Mouse (Mus musculus): ENCODE results near the gene AC141477.1. TPM values are rescaled to one million over a fixed set of nuclear protein-coding genes. Genes with fewer than 3 reads are reported as not detected.

Gene AC141477.1
- polyA plus RNA-seq, 1 experiment from 2014 or later = 1.8 TPM

DNA sequence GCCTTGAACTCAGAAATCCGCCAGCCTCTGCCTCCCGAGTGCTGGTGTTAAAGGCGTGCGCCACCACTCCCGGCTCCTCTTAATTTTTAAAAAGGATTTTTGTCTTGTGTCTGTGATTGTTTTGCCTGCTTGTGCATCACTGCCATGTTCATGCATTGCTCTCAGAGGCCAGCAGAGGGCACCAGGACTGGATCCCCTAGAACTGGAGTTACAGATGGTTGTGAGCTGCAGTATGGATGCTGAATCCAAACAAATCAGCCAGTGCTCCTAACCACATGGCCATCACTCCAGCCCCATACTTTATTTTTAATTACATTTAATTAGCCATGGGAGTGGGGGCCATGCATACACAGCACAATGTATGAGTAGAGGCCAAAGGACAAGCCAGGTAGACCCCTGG, 15.0 kb upstream of the AC141477.1 start:
- Histone ChIP-seq H3K27ac (replicated peaks) (no peak overlapping the region), H3K36me3 (0 out of 2 replicates have a peak, but pooled peaks cover under 1% of the 10 kb centered on the region), H3K9ac (no peak overlapping the region), H3K27me3 (replicated peaks) (0 out of 2 replicates have a peak, but pooled peaks cover 3% of the 10 kb centered on the region), H3K4me2 (no peak overlapping the region), H3K9me3 (peaks cover 9% of the 10 kb centered on the region), H3K4me3 (no peak overlapping the region), H3K4me1 (no peaks in the 10 kb centered on the region)
- ATAC-seq (ENCODE audit: extremely low read depth, insufficient number of reproducible peaks, low FRiP score, low TSS enrichment) = no peak
- 50% methylated on average over 5 of the region's 5 CpGs for WGBS

- Histone ChIP-seq H3K4me3 (no peak within 1 kb of the TSS), H3K27me3 (replicated peaks) (0 out of 2 replicates have a peak, but pooled peaks cover 3% of the 10 kb centered on the region), H3K36me3 (no peaks in the 10 kb centered on the region), H3K4me2 (no peak within 1 kb of the TSS), H3K4me1 (peaks cover 20% of the 10 kb centered on the region), H3K27ac (replicated peaks) (no peak within 1 kb of the TSS), H3K9me3 (no peaks in the 10 kb centered on the region), H3K9ac (no peak within 1 kb of the TSS)
- WGBS = 61% methylated on average over 5 of the region's 5 CpGs
- no peak for ATAC-seq (ENCODE audit: extremely low read depth, insufficient number of reproducible peaks, low FRiP score, low TSS enrichment)
These were observed 8.6 kb upstream of the AC141477.1 start, which contains the start of gene 2610028H24Rik for GRCm38 (mm10) chr10:76448851-76449250. Gene 2610028H24Rik (plus strand): TSS chr10:76449081.

DNA sequence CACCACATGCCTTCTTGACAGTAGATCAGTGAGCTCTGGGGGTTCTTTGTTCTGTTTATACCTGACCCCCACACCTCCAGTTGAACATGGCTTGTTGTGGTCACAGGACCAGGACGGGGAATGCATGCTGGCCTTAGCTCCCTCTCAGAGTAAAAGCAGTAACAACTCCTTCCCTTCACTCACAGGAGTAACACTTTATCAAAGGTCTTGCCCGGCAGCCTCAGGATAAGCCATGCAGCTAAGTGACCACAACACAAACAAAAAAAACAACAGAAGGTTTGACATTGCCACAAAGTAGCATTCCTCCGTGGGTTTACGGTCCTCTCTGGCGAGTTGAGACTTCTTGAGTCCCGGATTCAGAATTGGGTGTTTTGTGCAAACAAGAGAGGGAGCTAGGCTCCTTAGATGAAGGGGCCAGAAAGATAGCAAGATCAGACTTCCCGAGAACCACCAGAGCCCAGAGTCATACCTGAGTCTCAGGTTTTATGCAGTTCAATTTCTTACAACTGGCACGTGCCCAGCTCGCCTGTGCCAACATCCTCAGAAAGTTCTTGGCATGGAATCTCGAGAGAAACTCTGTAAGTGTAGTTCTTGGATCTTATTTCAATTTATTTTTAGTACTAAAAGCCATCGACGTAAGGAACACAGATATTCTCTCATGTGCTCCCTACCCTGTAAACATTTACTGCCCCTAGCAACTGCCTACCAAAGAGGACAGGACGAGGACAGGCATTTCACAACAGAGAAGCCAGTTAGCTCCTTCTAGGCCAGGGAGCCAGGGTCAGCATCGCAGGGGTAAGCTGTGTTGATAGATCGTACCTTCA, 7.4 kb upstream of the AC141477.1 start:
- WGBS = 60% methylated on average over 15 of the region's 15 CpGs
- Histone ChIP-seq H3K27ac (replicated peaks) (peak overlapping the region; percentile 20; the same call in 1 of the 2 replicates), H3K4me3 (no peak overlapping the region), H3K9ac (no peak overlapping the region), H3K27me3 (replicated peaks) (0 out of 2 replicates have a peak, but pooled peaks cover 3% of the 10 kb centered on the region), H3K4me1 (peaks cover 28% of the 10 kb centered on the region), H3K4me2 (no peak overlapping the region), H3K9me3 (no peaks in the 10 kb centered on the region), H3K36me3 (no peaks in the 10 kb centered on the region)
- ATAC-seq (ENCODE audit: extremely low read depth, insufficient number of reproducible peaks, low FRiP score, low TSS enrichment) = no peak

GRCm38 (mm10) chr10:76445996-76446681, 5.9 kb upstream of the AC141477.1 start:
- no peaks in the 10 kb centered on the region for H3K36me3 ChIP-seq
- H3K4me2 ChIP-seq = no peak overlapping the region
- H3K9me3 ChIP-seq = no peaks in the 10 kb centered on the region
- H3K4me1 ChIP-seq = peaks cover 35% of the 10 kb centered on the region
- peak overlapping the region; percentile 48; the same call in 1 of the 2 replicates for H3K27ac ChIP-seq (replicated peaks)
- WGBS = 57% methylated on average over 4 of the region's 4 CpGs
- 0 out of 2 replicates have a peak, but pooled peaks cover 3% of the 10 kb centered on the region for H3K27me3 ChIP-seq (replicated peaks)
- no peak for ATAC-seq (ENCODE audit: extremely low read depth, insufficient number of reproducible peaks, low FRiP score, low TSS enrichment)
- H3K4me3 ChIP-seq = no peak overlapping the region
- no peak overlapping the region for H3K9ac ChIP-seq

- peak within 1 kb of the TSS; percentile 86 for H3K4me2 ChIP-seq
- WGBS = under 1% methylated on average over 78 of the region's 78 CpGs
- peak within 1 kb of the TSS; percentile 93 for H3K9ac ChIP-seq
- H3K27me3 ChIP-seq (replicated peaks) = no peaks in the 10 kb centered on the region
- ATAC-seq (ENCODE audit: extremely low read depth, insufficient number of reproducible peaks, low FRiP score, low TSS enrichment) = peak; percentile 97
- peaks cover 32% of the 10 kb centered on the region for H3K36me3 ChIP-seq
- H3K4me1 ChIP-seq = peaks cover 32% of the 10 kb centered on the region
- no peaks in the 10 kb centered on the region for H3K9me3 ChIP-seq
- H3K27ac ChIP-seq (replicated peaks) = peak within 1 kb of the TSS; percentile 98
- peak within 1 kb of the TSS; percentile 93 for H3K4me3 ChIP-seq
These were observed 2.2 kb upstream of the AC141477.1 start, which contains the start of gene Pcnt for GRCm38 (mm10) chr10:76442178-76443088. Gene Pcnt (minus strand): TSS chr10:76442786.

GRCm38 (mm10) chr10:76439107-76439890, 945 bp downstream of the AC141477.1 start:
- no peaks in the 10 kb centered on the region for H3K27me3 ChIP-seq (replicated peaks)
- no peak overlapping the region for H3K27ac ChIP-seq (replicated peaks)
- no peak overlapping the region for H3K4me3 ChIP-seq
- no peak for ATAC-seq (ENCODE audit: extremely low read depth, insufficient number of reproducible peaks, low FRiP score, low TSS enrichment)
- no peaks in the 10 kb centered on the region for H3K9me3 ChIP-seq
- H3K4me1 ChIP-seq = peaks cover 22% of the 10 kb centered on the region
- 90% methylated on average over 9 of the region's 9 CpGs for WGBS
- H3K4me2 ChIP-seq = no peak overlapping the region
- H3K36me3 ChIP-seq = peaks cover 63% of the 10 kb centered on the region
- no peak overlapping the region for H3K9ac ChIP-seq

DNA sequence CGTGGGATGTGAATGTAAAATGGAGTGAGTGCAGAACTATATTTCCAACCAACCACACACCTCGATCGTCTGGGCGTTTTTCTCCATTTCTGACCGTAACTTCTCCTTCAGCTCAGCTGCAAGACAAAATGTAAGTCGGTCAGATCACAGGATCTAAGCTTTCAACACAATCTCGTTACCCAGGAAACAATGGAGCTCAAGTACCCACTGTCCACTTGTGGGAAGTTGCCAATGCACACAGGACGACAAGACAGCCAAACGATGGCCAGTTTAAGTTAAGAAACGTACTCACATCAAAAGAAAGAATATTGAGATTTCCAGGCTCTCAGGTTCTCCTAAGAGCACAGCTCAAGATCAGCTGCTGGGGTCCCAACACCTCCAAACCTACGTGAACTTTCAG, 6.3 kb downstream of the AC141477.1 start:
- H3K27ac ChIP-seq (replicated peaks) = no peak overlapping the region
- no peak for ATAC-seq (ENCODE audit: extremely low read depth, insufficient number of reproducible peaks, low FRiP score, low TSS enrichment)

DNA sequence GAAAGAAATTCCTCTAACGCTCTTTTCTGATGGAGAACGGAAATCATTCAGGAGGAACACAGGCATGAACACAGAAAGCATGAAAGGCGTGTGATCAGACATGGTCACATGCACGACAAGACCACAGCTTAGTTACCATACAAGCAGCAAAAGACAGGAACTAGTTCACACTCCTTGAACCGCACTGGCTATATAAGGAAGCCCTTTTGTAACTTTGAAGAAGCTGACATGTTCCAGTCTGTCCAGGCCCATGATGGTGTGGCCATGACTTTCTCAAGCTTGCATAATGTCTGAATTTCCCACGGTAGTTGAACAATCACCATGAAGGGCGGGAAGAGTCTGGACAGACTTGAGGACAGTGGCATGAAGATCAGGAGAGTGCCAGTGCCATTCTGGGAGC, 14.6 kb downstream of the AC141477.1 start:
- H3K9me3 ChIP-seq = no peaks in the 10 kb centered on the region
- ATAC-seq (ENCODE audit: extremely low read depth, insufficient number of reproducible peaks, low FRiP score, low TSS enrichment) = no peak
- H3K4me1 ChIP-seq = no peaks in the 10 kb centered on the region
- H3K4me3 ChIP-seq = no peak overlapping the region
- H3K4me2 ChIP-seq = no peak overlapping the region
- 92% methylated on average over 7 of the region's 7 CpGs for WGBS
- no peak overlapping the region for H3K27ac ChIP-seq (replicated peaks)
- no peaks in the 10 kb centered on the region for H3K27me3 ChIP-seq (replicated peaks)
- no peak overlapping the region for H3K9ac ChIP-seq
- peaks cover 100% of the 10 kb centered on the region for H3K36me3 ChIP-seq

More for the DNA sequence above, 6.3 kb downstream of the AC141477.1 start:
- WGBS = 86% methylated on average over 11 of the region's 11 CpGs
- Histone ChIP-seq H3K4me2 (no peak overlapping the region), H3K9ac (no peak overlapping the region), H3K27me3 (replicated peaks) (no peaks in the 10 kb centered on the region), H3K36me3 (peaks cover 100% of the 10 kb centered on the region), H3K4me3 (no peak overlapping the region), H3K9me3 (no peaks in the 10 kb centered on the region), H3K4me1 (no peaks in the 10 kb centered on the region)

DNA sequence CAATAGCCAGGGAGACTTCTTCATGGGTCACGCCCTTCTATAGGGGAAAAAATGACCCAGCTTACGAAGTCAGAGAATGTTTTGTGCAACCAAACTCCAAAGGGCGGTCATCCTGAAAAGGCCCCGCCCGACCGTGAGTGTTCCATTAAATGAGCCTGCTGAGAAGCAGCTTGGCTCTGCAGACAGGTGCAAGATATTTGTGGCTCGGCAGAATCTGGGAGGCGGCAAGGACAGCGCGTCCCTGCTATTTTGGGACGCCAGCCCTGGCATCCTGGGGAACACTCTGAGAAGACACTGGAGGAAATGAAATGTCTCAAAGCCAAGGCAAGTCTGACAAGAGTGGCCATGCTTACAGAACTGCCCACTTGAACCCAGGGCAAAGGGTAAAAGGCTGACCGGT, 23.4 kb downstream of the AC141477.1 start:
- no peaks in the 10 kb centered on the region for H3K9me3 ChIP-seq
- H3K9ac ChIP-seq = no peak overlapping the region
- no peaks in the 10 kb centered on the region for H3K27me3 ChIP-seq (replicated peaks)
- peak overlapping the region; percentile 78 for H3K27ac ChIP-seq (replicated peaks)
- no peak overlapping the region for H3K4me3 ChIP-seq
- H3K4me1 ChIP-seq = peaks cover 8% of the 10 kb centered on the region; the same call in 1 of the 2 replicates
- no peak for ATAC-seq (ENCODE audit: extremely low read depth, insufficient number of reproducible peaks, low FRiP score, low TSS enrichment)
- no peak overlapping the region for H3K4me2 ChIP-seq
- 65% methylated on average over 12 of the region's 12 CpGs for WGBS
- peaks cover 100% of the 10 kb centered on the region for H3K36me3 ChIP-seq

- H3K27ac ChIP-seq (replicated peaks) = no peak overlapping the region
- WGBS = 92% methylated on average over 10 of the region's 10 CpGs
- no peak overlapping the region for H3K4me3 ChIP-seq
- no peak overlapping the region for H3K9ac ChIP-seq
- no peaks in the 10 kb centered on the region for H3K4me1 ChIP-seq
- H3K4me2 ChIP-seq = no peak overlapping the region
- H3K27me3 ChIP-seq (replicated peaks) = no peaks in the 10 kb centered on the region
- H3K36me3 ChIP-seq = peaks cover 95% of the 10 kb centered on the region
- no peaks in the 10 kb centered on the region for H3K9me3 ChIP-seq
- no peak for ATAC-seq (ENCODE audit: extremely low read depth, insufficient number of reproducible peaks, low FRiP score, low TSS enrichment)
These were observed 31.7 kb downstream of the AC141477.1 start for GRCm38 (mm10) chr10:76408520-76408919.
